Mouse (Mus musculus) megakaryocyte, embryonic 14.5 days (primary cell): Measurements from ENCODE around the gene Rnf157. TPM values are rescaled to one million over a fixed set of nuclear protein-coding genes. Genes with fewer than 3 reads are reported as not detected.

Experiments
- H3K27me3 ChIP-seq: replicated peaks from 2 replicates; pipeline ENCODE3; 2012; ENCODE audit warnings: inconsistent platforms
- H3K36me3 ChIP-seq: replicated peaks from 2 replicates; pipeline ENCODE3; 2012; ENCODE audit warnings: low read length, inconsistent platforms, mixed read lengths
- H3K4me1 ChIP-seq: 2 replicates; pipeline ENCODE4 v1.6.1; 2012; ENCODE audit warnings: inconsistent platforms
- H3K4me3 ChIP-seq: replicated peaks from 2 replicates; pipeline ENCODE3; 2012; ENCODE audit warnings: moderate library complexity, mild to moderate bottlenecking, inconsistent platforms
- H3K9me3 ChIP-seq: 2 replicates; pipeline ENCODE4 v1.6.1; 2012; ENCODE audit warnings: inconsistent platforms
- FLI1 ChIP-seq: IDR thresholded peaks from 2 replicates; pipeline ENCODE4 v1.6.1; 2012; ENCODE audit warnings: low read length, inconsistent platforms, mixed read lengths
- GATA1 ChIP-seq: IDR thresholded peaks from 3 replicates; pipeline ENCODE4 v1.6.1; 2012; ENCODE audit warnings: mixed read lengths, low read length, inconsistent platforms, borderline replicate concordance
- polyA plus RNA-seq: library from polyadenylated mRNA; stranded (reverse); fragments of >175 nt; gene quantifications from 2 replicates; pipeline ENCODE4 v1.2.3, GENCODE M21; 2012; ENCODE audit warnings: low replicate concordance; ENCODE audit not compliant: insufficient read depth

Rnf157 gene
- polyA plus RNA-seq, 1 experiment = 1.8 TPM

GRCm38 (mm10) chr11:116405601-116406000 is 7.2 kb downstream of the Rnf157 start:
- Histone ChIP-seq H3K36me3 (peaks cover 3% of the 10 kb centered on the region), H3K27me3 (peaks cover 5% of the 10 kb centered on the region), H3K4me3 (no peak overlapping the region), H3K9me3 (peaks cover 6% of the 10 kb centered on the region), H3K4me1 (peaks cover 18% of the 10 kb centered on the region)
- TF ChIP-seq GATA1 (no peak), FLI1 (no peak)

DNA sequence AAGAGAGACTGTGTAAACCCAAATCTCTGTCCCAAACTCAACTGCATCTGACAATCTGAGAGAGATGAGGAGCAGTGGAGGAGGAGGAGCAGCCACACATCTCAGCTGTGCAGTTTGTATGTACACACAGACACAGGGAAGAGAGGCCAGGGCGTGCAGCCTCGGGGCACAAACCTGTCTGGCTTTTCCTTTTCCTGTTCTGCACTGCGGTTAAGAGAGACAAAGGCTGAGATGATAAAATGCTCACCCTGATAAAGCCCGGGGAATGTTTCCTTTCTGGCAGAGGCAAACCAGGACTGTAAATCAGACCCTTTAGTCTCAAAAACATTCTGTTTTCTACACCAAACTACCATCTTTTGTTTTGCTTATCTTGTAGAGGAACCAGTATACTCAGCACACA is 12.3 kb downstream of the Rnf157 start:
- no peak overlapping the region for H3K4me3 ChIP-seq
- peaks cover 32% of the 10 kb centered on the region for H3K27me3 ChIP-seq
- H3K4me1 ChIP-seq = peaks cover 7% of the 10 kb centered on the region
- TF ChIP-seq FLI1 = no peak
- TF ChIP-seq GATA1 = no peak
- H3K9me3 ChIP-seq = peaks cover 6% of the 10 kb centered on the region
- H3K36me3 ChIP-seq = peaks cover 3% of the 10 kb centered on the region

DNA sequence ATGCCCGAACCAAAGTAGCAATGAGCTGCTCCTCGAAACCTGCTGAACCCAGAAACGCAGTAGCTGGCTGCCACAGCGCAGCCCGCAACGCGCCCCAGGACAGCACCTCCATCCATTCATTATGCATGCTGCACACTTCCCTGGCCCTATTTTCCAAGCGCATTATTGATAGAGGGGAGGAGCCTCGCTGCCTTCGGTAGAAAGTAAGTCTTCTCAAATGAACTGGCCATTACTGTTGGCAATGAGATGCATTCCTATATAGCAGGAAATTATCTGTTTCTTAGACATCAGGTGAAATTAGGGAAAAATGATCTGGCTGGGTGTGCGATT is 14.5 kb downstream of the Rnf157 start:
- Histone ChIP-seq H3K27me3 (peaks cover 38% of the 10 kb centered on the region), H3K4me1 (peaks cover 7% of the 10 kb centered on the region), H3K4me3 (no peak overlapping the region), H3K36me3 (peaks cover 3% of the 10 kb centered on the region), H3K9me3 (peaks cover 5% of the 10 kb centered on the region)
- no peak for TF ChIP-seq GATA1
- no peak for TF ChIP-seq FLI1

DNA sequence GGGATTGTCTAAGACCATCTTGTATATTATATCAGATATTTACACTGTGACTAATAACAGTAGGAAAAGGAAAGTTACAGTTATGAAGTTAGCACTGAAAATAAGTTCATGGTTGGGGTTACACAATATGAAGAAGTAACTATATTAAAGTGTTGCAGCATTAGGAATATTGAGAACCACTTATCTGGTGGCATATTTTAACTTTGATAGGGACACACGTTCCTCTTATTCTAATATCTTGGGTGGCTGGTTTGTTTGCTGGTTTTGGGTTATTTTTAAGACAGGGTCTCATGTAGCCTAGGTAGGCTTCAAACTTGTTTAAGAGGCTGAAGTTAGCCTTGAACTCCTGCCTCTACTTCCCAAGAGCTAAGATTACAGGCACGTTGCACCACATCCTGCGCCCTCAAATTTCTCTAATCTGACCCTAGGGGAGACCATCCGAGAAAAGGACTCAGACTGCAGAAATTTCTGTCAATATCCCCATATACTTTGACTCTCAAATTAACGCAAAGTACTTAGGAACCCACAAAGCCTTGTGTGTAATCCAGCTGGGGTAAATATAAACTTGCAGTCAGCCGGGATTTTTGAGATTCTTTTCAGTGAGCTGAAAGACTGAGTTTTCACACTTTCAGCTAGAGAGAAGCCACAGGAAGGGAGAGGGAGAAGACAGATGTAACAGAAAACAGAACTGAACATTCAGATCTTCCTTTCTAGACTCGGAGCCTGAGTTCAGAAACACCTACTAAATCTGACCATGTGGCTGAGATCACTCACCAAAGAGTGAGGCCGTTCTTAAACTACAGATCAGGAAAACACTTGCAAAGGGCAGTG is 15.1 kb downstream of the Rnf157 start:
- no peak overlapping the region for H3K4me3 ChIP-seq
- H3K9me3 ChIP-seq = no peaks in the 10 kb centered on the region
- H3K36me3 ChIP-seq = no peaks in the 10 kb centered on the region
- peaks cover 7% of the 10 kb centered on the region for H3K4me1 ChIP-seq
- TF ChIP-seq FLI1 = no peak
- peaks cover 38% of the 10 kb centered on the region for H3K27me3 ChIP-seq

GRCm38 (mm10) chr11:116396934-116397330 is 15.9 kb downstream of the Rnf157 start:
- H3K4me3 ChIP-seq = no peak overlapping the region
- peaks cover 7% of the 10 kb centered on the region for H3K4me1 ChIP-seq
- H3K36me3 ChIP-seq = no peaks in the 10 kb centered on the region
- H3K9me3 ChIP-seq = no peaks in the 10 kb centered on the region
- peaks cover 38% of the 10 kb centered on the region for H3K27me3 ChIP-seq
- TF ChIP-seq FLI1 (no peak), GATA1 (no peak)

- TF ChIP-seq FLI1 (no peak), GATA1 (no peak)
- Histone ChIP-seq H3K36me3 (no peaks in the 10 kb centered on the region), H3K27me3 (peaks cover 36% of the 10 kb centered on the region), H3K4me1 (peaks cover 7% of the 10 kb centered on the region), H3K9me3 (no peaks in the 10 kb centered on the region), H3K4me3 (no peak overlapping the region)
Measured at GRCm38 (mm10) chr11:116396276-116396933, 16.4 kb downstream of the Rnf157 start.

DNA sequence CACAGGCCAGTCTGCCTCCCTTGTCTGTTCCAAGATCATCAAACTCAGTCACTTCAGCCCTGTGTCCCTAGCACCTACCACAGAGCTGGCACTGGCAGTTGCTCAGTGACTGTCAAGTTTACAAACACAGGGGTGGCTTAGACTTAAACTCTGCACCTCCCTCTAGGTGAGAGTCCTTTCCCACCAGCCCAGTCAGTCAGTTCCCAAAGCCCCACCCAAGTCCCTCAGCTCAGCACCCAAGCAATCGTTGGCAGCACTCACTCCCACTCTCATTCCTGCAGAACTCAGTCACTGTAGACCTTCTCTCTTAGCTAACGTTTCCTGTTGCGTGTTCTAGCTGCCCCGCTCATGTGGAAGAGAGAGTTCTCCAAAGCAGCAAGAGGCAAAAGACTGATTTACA is 18.1 kb downstream of the Rnf157 start:
- H3K36me3 ChIP-seq = no peaks in the 10 kb centered on the region
- TF ChIP-seq GATA1 (no peak), FLI1 (no peak)
- no peaks in the 10 kb centered on the region for H3K4me1 ChIP-seq
- no peak overlapping the region for H3K4me3 ChIP-seq
- H3K9me3 ChIP-seq = no peaks in the 10 kb centered on the region
- H3K27me3 ChIP-seq = peaks cover 31% of the 10 kb centered on the region

DNA sequence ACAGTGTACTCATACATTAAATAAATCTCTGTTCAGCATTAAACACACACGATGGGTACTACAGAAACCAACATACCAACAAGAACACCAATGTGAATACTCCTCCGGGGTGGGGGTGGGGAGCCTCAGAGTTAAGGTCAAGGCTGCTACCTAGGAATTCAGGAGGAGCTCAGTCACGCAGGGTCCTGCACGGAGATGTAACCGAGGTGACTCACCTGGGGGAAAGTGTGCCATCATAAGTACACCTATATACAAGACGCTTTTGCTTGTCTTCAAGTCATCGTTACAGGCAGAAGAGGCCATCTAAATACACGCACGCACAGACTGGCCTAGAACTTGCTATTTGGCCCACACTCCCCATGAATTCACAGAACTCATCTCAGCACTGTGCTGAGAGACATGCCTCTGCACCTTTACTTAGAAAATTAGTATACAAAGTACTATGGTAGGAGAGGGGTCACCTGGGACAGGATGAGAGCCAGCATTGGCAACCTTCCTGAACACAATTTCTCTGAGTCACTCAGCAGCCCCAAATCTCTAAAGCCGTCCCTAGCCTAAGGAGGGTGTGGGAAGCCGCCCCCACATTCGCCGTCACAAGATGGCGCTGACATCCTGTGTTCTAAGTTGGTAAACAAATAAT is 23.9 kb downstream of the Rnf157 start:
- Histone ChIP-seq H3K27me3 (peaks cover 32% of the 10 kb centered on the region), H3K36me3 (no peaks in the 10 kb centered on the region), H3K4me1 (peaks cover 6% of the 10 kb centered on the region), H3K9me3 (no peaks in the 10 kb centered on the region), H3K4me3 (no peak overlapping the region)
- TF ChIP-seq FLI1 (no peak), GATA1 (no peak)

DNA sequence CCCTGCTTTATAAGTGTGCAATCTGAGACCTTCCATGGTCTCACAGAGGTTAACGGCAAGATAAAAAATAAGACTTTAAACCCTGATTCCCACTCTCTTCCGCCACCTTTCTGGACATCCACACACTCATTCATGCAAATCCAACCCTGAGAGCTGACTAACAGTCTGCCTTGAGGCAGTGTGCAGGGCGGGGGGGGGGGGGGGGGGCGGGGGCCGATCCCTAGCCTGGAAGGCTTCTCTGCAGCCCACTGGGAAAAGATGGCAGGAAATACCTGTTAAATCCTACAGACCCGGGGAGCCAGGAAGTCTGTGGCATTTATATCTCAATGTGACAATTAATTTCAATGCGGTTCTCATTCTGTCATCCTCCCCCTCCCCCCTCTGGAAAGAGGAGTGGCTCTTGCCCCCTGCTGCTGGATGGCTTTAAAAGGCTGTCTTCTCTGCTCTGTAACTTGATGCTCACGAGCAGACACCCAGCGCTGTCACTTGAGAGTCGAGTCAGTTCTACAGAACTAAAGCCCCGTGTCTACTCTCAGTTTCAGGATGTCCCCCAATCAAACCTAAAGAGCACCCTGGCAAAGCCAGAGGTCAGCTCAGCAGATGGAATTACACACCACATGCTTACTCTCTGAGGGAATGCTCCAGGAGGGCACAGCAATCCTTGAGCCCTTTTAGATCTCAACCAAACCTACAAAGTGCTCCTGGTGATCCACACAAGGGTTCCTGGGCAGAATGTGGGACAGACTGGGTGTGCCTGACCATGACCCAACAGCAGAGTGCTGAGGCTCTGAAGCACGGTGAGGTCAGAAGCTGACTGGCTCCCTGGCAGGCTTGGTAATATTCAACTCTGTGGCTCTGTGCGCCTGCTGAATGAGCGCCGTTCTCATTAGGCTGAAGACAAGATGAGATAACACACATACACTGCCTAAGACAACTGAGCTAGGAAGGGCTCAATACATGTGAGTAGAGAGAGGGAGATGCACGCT is 25.5 kb downstream of the Rnf157 start:
- Histone ChIP-seq H3K36me3 (no peaks in the 10 kb centered on the region), H3K4me3 (no peak overlapping the region), H3K4me1 (peaks cover 6% of the 10 kb centered on the region), H3K27me3 (peaks cover 34% of the 10 kb centered on the region), H3K9me3 (no peaks in the 10 kb centered on the region)
- TF ChIP-seq GATA1 (no peak), FLI1 (no peak)

- TF ChIP-seq GATA1 (no peak), FLI1 (no peak)
- H3K4me1 ChIP-seq = peaks cover 6% of the 10 kb centered on the region
- H3K4me3 ChIP-seq = no peak overlapping the region
- no peaks in the 10 kb centered on the region for H3K36me3 ChIP-seq
- H3K9me3 ChIP-seq = no peaks in the 10 kb centered on the region
- H3K27me3 ChIP-seq = peaks cover 46% of the 10 kb centered on the region
Measured at GRCm38 (mm10) chr11:116385999-116386398, 26.8 kb downstream of the Rnf157 start.
